Mouse (Mus musculus) 3T3-L1 (cell line): ENCODE measurements around the gene Gm14408.
"Not testable (repeated sequence)": the region's sequence is repeated elsewhere in the genome, so short reads cannot be mapped to it uniquely, and the experiment has no call there.

Experiments
- DNase-seq: peaks from one replicate; pipeline ENCODE4 v3.0.0-alpha.2; 2015; ENCODE audit warnings: low read depth, low spot score

The Gm14408 gene

GRCm38 (mm10) chr2:176830840-176831239 lies at the start of gene Gm14408:
Gm14408 (plus strand) TSS chr2:176831140.
- DNase-seq, result not testable (repeated sequence)

DNA sequence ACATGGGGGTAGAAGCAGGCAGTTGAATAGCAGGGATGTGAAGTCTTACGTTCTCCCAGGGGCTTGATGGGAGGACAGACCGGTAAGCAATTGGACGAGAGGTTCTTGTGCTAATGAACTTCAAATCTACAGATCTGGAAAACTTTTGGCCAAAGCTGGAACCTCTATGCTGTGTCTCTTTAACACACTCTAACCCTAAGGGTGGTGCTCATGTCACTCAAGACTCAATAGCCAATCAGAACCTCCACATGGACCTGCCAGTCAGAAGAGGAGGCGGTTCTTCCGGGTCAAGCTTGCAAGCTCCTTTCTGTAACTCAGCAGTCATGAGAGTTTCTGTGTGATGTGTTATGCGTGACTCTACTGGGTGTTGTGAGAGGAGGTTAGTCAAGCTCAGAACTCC lies 32.6 kb upstream of the Gm14408 start, which contains the start of gene Gm14295:
TSS of gene Gm14295 (plus strand) at position 301 of the 400 bp plus-strand sequence.
- not testable (repeated sequence) for DNase-seq

GRCm38 (mm10) chr2:176798785-176799184 lies 32.2 kb upstream of the Gm14408 start:
- DNase-seq, result not testable (repeated sequence)
